Mouse (Mus musculus): Measurements from ENCODE around the gene Prss2. TPM values are rescaled to one million over a fixed set of nuclear protein-coding genes. Genes with fewer than 3 reads are reported as not detected.

Gene Prss2
- polyA plus RNA-seq, 1 experiment = not detected

- H3K27ac ChIP-seq (replicated peaks; ENCODE audit: low read depth, low read length) = no peak overlapping the region
- no peak overlapping the region for H3K4me3 ChIP-seq (ENCODE audit: insufficient read depth, low read depth, low read length)
- H3K4me1 ChIP-seq (ENCODE audit: control insufficient read depth, insufficient read depth, insufficient read length, low read length) = no peaks in the 10 kb centered on the region
Observed at GRCm38 (mm10) chr6:41566965-41567364, 45.4 kb downstream of the Prss2 start.

DNA sequence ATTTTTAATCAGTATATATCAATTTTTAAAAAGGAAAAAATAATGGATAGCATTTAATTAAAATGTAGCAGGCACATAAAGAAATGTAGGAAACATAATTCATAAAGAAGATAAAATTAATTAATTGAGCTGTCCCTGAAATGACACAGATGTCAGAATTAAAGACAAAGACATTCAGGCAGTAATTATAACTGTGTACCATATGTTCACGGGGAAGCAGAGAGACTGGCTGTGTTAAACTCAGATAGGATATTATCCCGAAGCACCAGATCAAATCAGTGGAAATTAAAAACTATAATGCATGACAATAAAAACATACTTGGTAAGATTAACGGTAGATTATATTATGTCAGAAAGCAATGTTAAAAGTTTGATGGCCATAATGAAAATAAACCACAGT lies 47.5 kb downstream of the Prss2 start:
- H3K27ac ChIP-seq (replicated peaks; ENCODE audit: low read depth, low read length) = no peak overlapping the region

More for the DNA sequence above, 47.5 kb downstream of the Prss2 start:
- Histone ChIP-seq H3K4me3 (ENCODE audit: insufficient read depth, low read depth, low read length) (no peak overlapping the region), H3K4me1 (ENCODE audit: control insufficient read depth, insufficient read depth, insufficient read length, low read length) (no peaks in the 10 kb centered on the region)

Other genes with a start within 250 kb of the Prss2 start
- gene Try4, start 219.5 kb upstream of the Prss2 start, polyA plus RNA-seq (2012; ENCODE audit: insufficient read depth, insufficient read length, missing spikeins) = not detected in 2 replicates
- gene Try5, start 204.9 kb upstream of the Prss2 start, polyA plus RNA-seq (2012; ENCODE audit: insufficient read depth, insufficient read length, missing spikeins) = not detected in 2 replicates
- not detected in 2 replicates for gene Try10, start 167.7 kb upstream of the Prss2 start, polyA plus RNA-seq (2012; ENCODE audit: insufficient read depth, insufficient read length, missing spikeins)
- gene Prss3, start 144.1 kb upstream of the Prss2 start, polyA plus RNA-seq (2012; ENCODE audit: insufficient read depth, insufficient read length, missing spikeins) = not detected in 2 replicates
- not detected in 2 replicates for gene Gm5771, start 129.4 kb upstream of the Prss2 start, polyA plus RNA-seq (2012; ENCODE audit: insufficient read depth, insufficient read length, missing spikeins)
- gene Gm10334, start 75.6 kb upstream of the Prss2 start, polyA plus RNA-seq (2012; ENCODE audit: insufficient read depth, insufficient read length, missing spikeins) = not detected in 2 replicates
- gene Prss1, start 62.9 kb upstream of the Prss2 start, polyA plus RNA-seq (2012; ENCODE audit: insufficient read depth, insufficient read length, missing spikeins) = not detected in 2 replicates
- gene Ephb6, start 83.7 kb downstream of the Prss2 start, polyA plus RNA-seq (2012; ENCODE audit: insufficient read depth, insufficient read length, missing spikeins) = 1.8 and 3.1 TPM in 2 replicates
- gene Trpv6, start 114.6 kb downstream of the Prss2 start, polyA plus RNA-seq (2012; ENCODE audit: insufficient read depth, insufficient read length, missing spikeins) = not detected in 2 replicates
- not detected in 2 replicates for gene Trpv5, start 159.0 kb downstream of the Prss2 start, polyA plus RNA-seq (2012; ENCODE audit: insufficient read depth, insufficient read length, missing spikeins)
- not detected in 2 replicates for gene Llcfc1, start 162.6 kb downstream of the Prss2 start, polyA plus RNA-seq (2012; ENCODE audit: insufficient read depth, insufficient read length, missing spikeins)
- gene Kel, start 182.6 kb downstream of the Prss2 start, polyA plus RNA-seq (2012; ENCODE audit: insufficient read depth, insufficient read length, missing spikeins) = not detected in 2 replicates

Measured in brown adipose tissue, adult 24 weeks (tissue).